Mouse (Mus musculus) forebrain, embryonic 13.5 days (tissue): ENCODE results near the gene Gstm1. TPM values are rescaled to one million over a fixed set of nuclear protein-coding genes. Genes with fewer than 3 reads are reported as not detected.
A peak's percentile ranks its signal among the peaks of the same experiment; 100 is the strongest.
"Not testable (repeated sequence)": the region's sequence is repeated elsewhere in the genome, so short reads cannot be mapped to it uniquely, and the experiment has no call there.

Experiments used
- ATAC-seq: fragments of 200-750 bp; cut with Nextera tagmentation; 2 replicates; pipeline ENCODE4 v1.8.0; 2017
- H3K27ac ChIP-seq: fragments of 300-500 bp; sonication (generic); 2 replicates; pipeline ENCODE4 v1.5.1; 2015; ENCODE audit warnings: inconsistent platforms, mild to moderate bottlenecking, moderate library complexity
- H3K27me3 ChIP-seq: fragments of 300-500 bp; sonication (generic); 2 replicates; pipeline ENCODE4 v1.6.1; 2015; ENCODE audit warnings: mild to moderate bottlenecking, inconsistent platforms
- H3K36me3 ChIP-seq: fragments of 300-500 bp; sonication (generic); 2 replicates; pipeline ENCODE4 v1.6.1; 2015; ENCODE audit warnings: mild to moderate bottlenecking, inconsistent platforms; ENCODE audit not compliant: poor library complexity, severe bottlenecking
- H3K4me1 ChIP-seq: fragments of 300-500 bp; sonication (generic); 2 replicates; pipeline ENCODE4 v1.6.1; 2015; ENCODE audit warnings: inconsistent platforms
- H3K4me2 ChIP-seq: fragments of 300-500 bp; sonication (generic); 2 replicates; pipeline ENCODE4 v1.6.1; 2015; ENCODE audit warnings: inconsistent platforms, mild to moderate bottlenecking, moderate library complexity
- H3K4me3 ChIP-seq: fragments of 300-500 bp; sonication (generic); 2 replicates; pipeline ENCODE4 v1.5.1; 2015; ENCODE audit warnings: mild to moderate bottlenecking, inconsistent platforms
- H3K9ac ChIP-seq: fragments of 300-500 bp; sonication (generic); 2 replicates; pipeline ENCODE4 v1.6.1; 2015; ENCODE audit warnings: mild to moderate bottlenecking, inconsistent platforms
- H3K9me3 ChIP-seq: fragments of 300-500 bp; sonication (generic); replicated peaks from 2 replicates; pipeline ENCODE4 v1.6.1; 2016; ENCODE audit warnings: inconsistent platforms
- WGBS: fragments of 180-500 bp; shearing (Covaris S2); methylation state at CpG from one replicate; pipeline ENCODE4 v1.1.7; 2015; 5-methylcytosine and 5-hydroxymethylcytosine counted together
- polyA plus RNA-seq: library from polyadenylated mRNA; unstranded; fragments of >200 nt; fragmentation: Nextera tagmentation; extraction: Ambion mirVana; gene quantifications from 2 replicates; pipeline ENCODE4 v1.2.1, GENCODE M21; 2015

Gene Gstm1
- polyA plus RNA-seq, 1 experiment from 2014 or later = 28.4 TPM

- peaks cover 21% of the 10 kb centered on the region for H3K4me1 ChIP-seq
- H3K4me2 ChIP-seq = no peak overlapping the region
- no peak for ATAC-seq
- no peak overlapping the region for H3K27ac ChIP-seq
- WGBS = 84% methylated on average over 4 of the region's 4 CpGs
- no peaks in the 10 kb centered on the region for H3K27me3 ChIP-seq
- H3K36me3 ChIP-seq = no peaks in the 10 kb centered on the region
- no peaks in the 10 kb centered on the region for H3K9me3 ChIP-seq
- H3K4me3 ChIP-seq = no peak overlapping the region
- no peak overlapping the region for H3K9ac ChIP-seq
Observed at GRCm38 (mm10) chr3:108013331-108013871, 4.4 kb downstream of the Gstm1 start.

DNA sequence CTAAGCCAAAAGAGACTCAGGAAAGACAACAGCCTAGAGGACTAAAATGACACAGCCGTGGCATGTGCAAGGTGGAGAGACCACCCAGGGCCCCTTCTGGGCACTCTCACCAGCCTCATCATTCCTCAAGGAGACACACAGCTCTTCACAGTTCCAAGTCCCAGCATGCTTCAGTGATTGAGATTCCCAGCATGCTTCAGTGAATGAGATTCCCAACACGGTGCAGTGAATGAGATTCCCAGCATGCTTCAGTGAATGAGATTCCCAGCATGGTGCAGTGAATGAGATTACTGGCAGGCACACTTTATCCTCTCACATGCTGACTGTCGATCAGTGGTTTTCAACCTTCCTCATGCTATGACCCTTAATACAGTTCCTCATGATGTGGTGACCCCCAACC, 6.2 kb downstream of the Gstm1 start:
- ATAC-seq = peak; percentile 77

DNA sequence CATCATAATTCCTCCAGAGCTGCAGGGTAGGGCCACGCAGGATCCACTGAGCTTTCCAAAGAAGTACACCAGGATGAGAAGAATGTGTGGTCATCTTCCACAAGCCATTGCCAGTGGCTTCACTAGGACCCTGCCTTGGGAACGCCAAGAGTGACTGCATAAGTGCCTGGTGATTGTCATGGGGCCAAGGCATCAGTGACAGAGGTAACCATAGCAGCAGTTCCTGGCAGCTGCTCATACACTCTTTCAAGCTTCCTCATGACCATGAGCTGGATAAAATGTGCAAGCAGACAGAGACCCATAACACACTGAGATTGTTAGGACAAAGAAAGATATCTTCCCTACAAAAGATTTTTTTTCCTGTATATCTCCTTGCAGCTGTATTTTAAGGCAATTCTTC, 7.5 kb downstream of the Gstm1 start:
- 0 out of 2 replicates have a peak, but pooled peaks have one; percentile 43 for ATAC-seq
- Histone ChIP-seq H3K27me3 (no peaks in the 10 kb centered on the region), H3K27ac (no peak overlapping the region), H3K9ac (no peak overlapping the region), H3K4me1 (peaks cover 9% of the 10 kb centered on the region), H3K4me2 (no peak overlapping the region), H3K4me3 (no peak overlapping the region), H3K36me3 (no peaks in the 10 kb centered on the region), H3K9me3 (no peaks in the 10 kb centered on the region)
- WGBS = 77% methylated on average over 2 of the region's 2 CpGs

More for the DNA sequence above, 6.2 kb downstream of the Gstm1 start:
- Histone ChIP-seq H3K4me1 (peaks cover 9% of the 10 kb centered on the region), H3K36me3 (no peaks in the 10 kb centered on the region), H3K9me3 (no peaks in the 10 kb centered on the region), H3K4me2 (no peak overlapping the region), H3K27ac (no peak overlapping the region), H3K9ac (no peak overlapping the region), H3K4me3 (no peak overlapping the region), H3K27me3 (no peaks in the 10 kb centered on the region)
- 23% methylated on average over 3 of the region's 3 CpGs for WGBS

- H3K4me3 ChIP-seq = no peak overlapping the region
- no peak for ATAC-seq
- H3K9me3 ChIP-seq = no peaks in the 10 kb centered on the region
- no peak overlapping the region for H3K4me2 ChIP-seq
- no peaks in the 10 kb centered on the region for H3K27me3 ChIP-seq
- no peak overlapping the region for H3K9ac ChIP-seq
- H3K27ac ChIP-seq = no peak overlapping the region
- 84% methylated on average over 8 of the region's 8 CpGs for WGBS
- H3K36me3 ChIP-seq = no peaks in the 10 kb centered on the region
- no peaks in the 10 kb centered on the region for H3K4me1 ChIP-seq
Observed at GRCm38 (mm10) chr3:108002021-108002420, 15.8 kb downstream of the Gstm1 start.

GRCm38 (mm10) chr3:107999491-107999890, 18.3 kb downstream of the Gstm1 start:
- no peaks in the 10 kb centered on the region for H3K4me1 ChIP-seq
- no peak overlapping the region for H3K27ac ChIP-seq
- ATAC-seq = no peak
- no peak overlapping the region for H3K9ac ChIP-seq
- no peaks in the 10 kb centered on the region for H3K36me3 ChIP-seq
- 87% methylated on average over 3 of the region's 3 CpGs for WGBS
- no peak overlapping the region for H3K4me3 ChIP-seq
- H3K9me3 ChIP-seq = no peaks in the 10 kb centered on the region
- no peaks in the 10 kb centered on the region for H3K27me3 ChIP-seq
- H3K4me2 ChIP-seq = no peak overlapping the region

DNA sequence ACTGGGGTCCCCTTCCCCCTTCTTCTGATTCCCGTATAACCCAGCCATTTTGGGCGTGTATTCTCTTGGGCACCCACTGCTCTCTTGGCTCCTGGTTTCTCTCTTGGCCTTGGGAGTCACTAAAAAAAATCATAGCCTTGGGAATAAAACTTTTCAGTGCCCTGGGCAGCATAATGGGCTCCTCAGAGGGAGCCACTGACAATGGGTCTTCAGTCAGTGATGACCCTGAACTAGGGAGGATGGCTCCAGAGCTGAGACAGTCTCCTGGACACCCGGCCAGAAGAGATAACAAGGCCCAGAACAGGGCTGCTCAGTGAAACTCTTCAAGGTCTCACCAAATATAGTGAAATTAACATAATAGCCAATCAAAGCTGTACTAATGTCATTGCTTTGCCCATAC, 19.2 kb downstream of the Gstm1 start:
- H3K36me3 ChIP-seq = no peaks in the 10 kb centered on the region
- H3K4me2 ChIP-seq = no peak overlapping the region
- H3K4me1 ChIP-seq = no peaks in the 10 kb centered on the region
- H3K27ac ChIP-seq = no peak overlapping the region
- no peaks in the 10 kb centered on the region for H3K9me3 ChIP-seq
- WGBS = 85% methylated on average over 3 of the region's 3 CpGs
- no peak overlapping the region for H3K9ac ChIP-seq
- H3K4me3 ChIP-seq = no peak overlapping the region
- H3K27me3 ChIP-seq = no peaks in the 10 kb centered on the region
- no peak for ATAC-seq

DNA sequence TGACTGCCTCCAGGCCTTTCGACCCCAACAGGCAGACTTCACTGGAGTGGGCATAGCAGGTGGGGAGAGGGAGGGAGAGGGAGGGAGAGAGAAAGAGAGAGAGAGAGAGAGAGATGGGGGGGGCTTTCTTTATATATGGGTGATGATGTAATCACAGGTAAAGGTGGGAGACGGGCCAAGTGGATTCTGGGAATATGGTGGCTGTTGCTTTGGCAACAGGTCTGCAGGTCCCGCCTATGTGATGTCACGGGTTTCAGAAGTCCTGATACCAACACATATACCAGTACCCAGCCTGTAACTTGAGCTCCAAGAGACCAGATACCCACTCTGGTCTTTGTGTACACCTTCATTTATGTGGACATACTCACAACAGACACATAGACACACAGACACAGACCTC, 21.2 kb downstream of the Gstm1 start:
- H3K4me3 ChIP-seq = no peak overlapping the region
- H3K9ac ChIP-seq = no peak overlapping the region
- H3K4me1 ChIP-seq = no peaks in the 10 kb centered on the region
- WGBS = 87% methylated on average over 4 of the region's 4 CpGs
- no peak overlapping the region for H3K4me2 ChIP-seq
- no peaks in the 10 kb centered on the region for H3K36me3 ChIP-seq
- H3K27ac ChIP-seq = no peak overlapping the region
- no peaks in the 10 kb centered on the region for H3K9me3 ChIP-seq
- no peak for ATAC-seq
- no peaks in the 10 kb centered on the region for H3K27me3 ChIP-seq

- H3K4me3 ChIP-seq, H3K27ac ChIP-seq, H3K27me3 ChIP-seq, H3K9ac ChIP-seq, H3K36me3 ChIP-seq, H3K9me3 ChIP-seq, ATAC-seq, H3K4me2 ChIP-seq, H3K4me1 ChIP-seq: not testable (repeated sequence)
- 56% methylated on average over 2 of the region's 2 CpGs for WGBS
Observed at GRCm38 (mm10) chr3:107995974-107996373, 21.8 kb downstream of the Gstm1 start.

GRCm38 (mm10) chr3:107986041-107986562, 31.7 kb downstream of the Gstm1 start, which contains the start of gene Gstm2:
Gene Gstm2, minus strand, starts transcription at chr3:107986453.
- Histone ChIP-seq H3K27me3 (no peaks in the 10 kb centered on the region), H3K9me3 (no peaks in the 10 kb centered on the region), H3K9ac (no peak within 1 kb of the TSS), H3K4me2 (no peak within 1 kb of the TSS), H3K27ac (no peak within 1 kb of the TSS), H3K36me3 (no peaks in the 10 kb centered on the region), H3K4me3 (no peak within 1 kb of the TSS), H3K4me1 (no peaks in the 10 kb centered on the region)
- WGBS = 71% methylated on average over 8 of the region's 8 CpGs
- no peak for ATAC-seq

- WGBS = 96% methylated on average over 2 of the region's 2 CpGs
- H3K9me3 ChIP-seq, H3K4me2 ChIP-seq, H3K27me3 ChIP-seq, H3K9ac ChIP-seq, H3K4me1 ChIP-seq, H3K27ac ChIP-seq, ATAC-seq, H3K4me3 ChIP-seq, H3K36me3 ChIP-seq: not testable (repeated sequence)
Observed at GRCm38 (mm10) chr3:107985141-107985540, 32.6 kb downstream of the Gstm1 start.

- WGBS = 88% methylated on average over 5 of the region's 5 CpGs
- H3K27me3 ChIP-seq = no peaks in the 10 kb centered on the region
- no peak for ATAC-seq
- H3K4me2 ChIP-seq = no peak overlapping the region
- no peak overlapping the region for H3K27ac ChIP-seq
- no peaks in the 10 kb centered on the region for H3K9me3 ChIP-seq
- no peaks in the 10 kb centered on the region for H3K4me1 ChIP-seq
- H3K36me3 ChIP-seq = no peaks in the 10 kb centered on the region
- H3K9ac ChIP-seq = no peak overlapping the region
- H3K4me3 ChIP-seq = no peak overlapping the region
Observed at GRCm38 (mm10) chr3:107984471-107984870, 33.3 kb downstream of the Gstm1 start.

- Histone ChIP-seq H3K27me3 (no peaks in the 10 kb centered on the region), H3K27ac (no peak overlapping the region), H3K4me1 (no peaks in the 10 kb centered on the region), H3K36me3 (no peaks in the 10 kb centered on the region), H3K9me3 (no peaks in the 10 kb centered on the region), H3K9ac (no peak overlapping the region), H3K4me3 (no peak overlapping the region), H3K4me2 (no peak overlapping the region)
- no peak for ATAC-seq
- WGBS = 78% methylated on average over 3 of the region's 3 CpGs
Observed at GRCm38 (mm10) chr3:107983771-107984170, 34.0 kb downstream of the Gstm1 start.

DNA sequence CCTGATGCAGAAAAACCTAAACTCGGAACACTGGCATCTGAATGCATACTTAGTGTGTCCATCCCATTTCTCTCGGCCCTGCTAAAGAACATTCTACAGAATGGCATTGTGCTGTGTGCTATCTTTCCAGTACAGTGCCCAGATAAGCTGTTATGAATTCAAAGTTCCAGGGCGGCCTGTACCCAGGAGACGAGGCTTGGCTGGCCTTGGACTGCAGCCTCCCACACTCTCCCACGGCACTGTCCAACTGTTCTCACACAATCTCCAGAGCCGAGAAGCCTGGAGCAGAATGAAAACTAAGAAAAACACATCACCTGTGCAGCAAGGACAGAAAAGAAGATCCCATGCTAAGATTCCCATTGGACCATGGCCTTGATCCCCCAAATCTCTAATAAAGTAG, 35.0 kb downstream of the Gstm1 start:
- H3K4me1 ChIP-seq = no peaks in the 10 kb centered on the region
- no peak overlapping the region for H3K4me3 ChIP-seq
- WGBS = 85% methylated on average over 6 of the region's 6 CpGs
- no peak overlapping the region for H3K4me2 ChIP-seq
- ATAC-seq = no peak
- H3K9ac ChIP-seq = no peak overlapping the region
- H3K27ac ChIP-seq = no peak overlapping the region
- H3K9me3 ChIP-seq = no peaks in the 10 kb centered on the region
- no peaks in the 10 kb centered on the region for H3K36me3 ChIP-seq
- H3K27me3 ChIP-seq = no peaks in the 10 kb centered on the region
